Mouse (Mus musculus) liver, embryonic 16.5 days (tissue): ENCODE results near the gene Rgs3. TPM values are rescaled to one million over a fixed set of nuclear protein-coding genes. Genes with fewer than 3 reads are reported as not detected.

Experiments used
- ATAC-seq: fragments of 200-750 bp; cut with Nextera tagmentation; 2 replicates; pipeline ENCODE4 v1.8.0; 2017; ENCODE audit warnings: low read depth, mild to moderate bottlenecking, moderate number of reproducible peaks, moderate library complexity
- H3K27ac ChIP-seq: fragments of 300-500 bp; sonication (generic); 2 replicates; pipeline ENCODE4 v1.5.1; 2014; ENCODE audit warnings: mild to moderate bottlenecking, low read length
- H3K27me3 ChIP-seq: fragments of 300-500 bp; sonication (generic); 2 replicates; pipeline ENCODE4 v1.6.1; 2014; ENCODE audit warnings: low read depth, low read length, mixed read lengths; ENCODE audit not compliant: control insufficient read depth, insufficient read depth
- H3K36me3 ChIP-seq: fragments of 300-500 bp; sonication (generic); 2 replicates; pipeline ENCODE4 v1.6.1; 2014; ENCODE audit warnings: mild to moderate bottlenecking; ENCODE audit not compliant: control insufficient read depth, insufficient read depth
- H3K4me1 ChIP-seq: fragments of 300-500 bp; sonication (generic); 2 replicates; pipeline ENCODE4 v1.6.1; 2014; ENCODE audit warnings: low read depth, low read length, mixed read lengths; ENCODE audit not compliant: control insufficient read depth
- H3K4me2 ChIP-seq: fragments of 300-500 bp; sonication (generic); 2 replicates; pipeline ENCODE4 v1.6.1; 2014; ENCODE audit warnings: low read depth, low read length, mixed read lengths
- H3K4me3 ChIP-seq: fragments of 300-500 bp; sonication (generic); 2 replicates; pipeline ENCODE4 v1.5.1; 2014; ENCODE audit warnings: low read depth, mild to moderate bottlenecking, low read length
- H3K9ac ChIP-seq: fragments of 300-500 bp; sonication (generic); 2 replicates; pipeline ENCODE4 v1.6.1; 2014; ENCODE audit warnings: low read depth, low read length
- H3K9me3 ChIP-seq: fragments of 300-500 bp; sonication (generic); replicated peaks from 2 replicates; pipeline ENCODE4 v1.6.1; 2016; ENCODE audit warnings: low read length; ENCODE audit not compliant: control insufficient read depth
- WGBS: fragments of 180-500 bp; shearing (Covaris S2); extraction: QIAGEN DNeasy Blood & Tissue Kit; methylation state at CpG from one replicate; pipeline ENCODE4 v1.1.7; 2014; ENCODE audit not compliant: insufficient replicate concordance; 5-methylcytosine and 5-hydroxymethylcytosine counted together
- polyA plus RNA-seq: library from polyadenylated mRNA; unstranded; fragments of >200 nt; fragmentation: Nextera tagmentation; extraction: Ambion mirVana; gene quantifications from 2 replicates; pipeline ENCODE4 v1.2.1, GENCODE M21; 2015

Rgs3 gene
- polyA plus RNA-seq, 1 experiment from 2014 or later, result 7.0 TPM

- H3K4me1 ChIP-seq, result no peaks in the 10 kb centered on the region; the same call in 1 of the 2 replicates
- no peaks in the 10 kb centered on the region for H3K36me3 ChIP-seq
- H3K27me3 ChIP-seq, result no peaks in the 10 kb centered on the region
- H3K4me2 ChIP-seq, result no peak overlapping the region
- no peak overlapping the region for H3K27ac ChIP-seq
- ATAC-seq, result no peak
- no peaks in the 10 kb centered on the region for H3K9me3 ChIP-seq
- WGBS, result 45% methylated on average over 15 of the region's 15 CpGs
- no peak overlapping the region for H3K9ac ChIP-seq
- H3K4me3 ChIP-seq, result no peak overlapping the region
Measured at GRCm38 (mm10) chr4:62626228-62627026, 66.8 kb downstream of the Rgs3 start.

GRCm38 (mm10) chr4:62627331-62627730 lies 67.7 kb downstream of the Rgs3 start:
- H3K27me3 ChIP-seq, result no peaks in the 10 kb centered on the region
- H3K4me3 ChIP-seq, result no peak overlapping the region
- no peaks in the 10 kb centered on the region; the same call in 1 of the 2 replicates for H3K4me1 ChIP-seq
- no peaks in the 10 kb centered on the region for H3K36me3 ChIP-seq
- H3K4me2 ChIP-seq, result no peak overlapping the region
- no peak for ATAC-seq
- no peaks in the 10 kb centered on the region for H3K9me3 ChIP-seq
- 50% methylated on average over 4 of the region's 4 CpGs for WGBS
- no peak overlapping the region for H3K9ac ChIP-seq
- H3K27ac ChIP-seq, result no peak overlapping the region

GRCm38 (mm10) chr4:62628547-62628946 lies 68.9 kb downstream of the Rgs3 start:
- H3K4me3 ChIP-seq, result no peak overlapping the region
- H3K4me2 ChIP-seq, result no peak overlapping the region
- no peaks in the 10 kb centered on the region for H3K9me3 ChIP-seq
- H3K27ac ChIP-seq, result no peak overlapping the region
- WGBS, result 73% methylated on average over 7 of the region's 7 CpGs
- no peak overlapping the region for H3K9ac ChIP-seq
- no peaks in the 10 kb centered on the region for H3K27me3 ChIP-seq
- ATAC-seq, result no peak
- H3K36me3 ChIP-seq, result no peaks in the 10 kb centered on the region
- H3K4me1 ChIP-seq, result no peaks in the 10 kb centered on the region; the same call in 1 of the 2 replicates

GRCm38 (mm10) chr4:62629461-62629860 lies 69.8 kb downstream of the Rgs3 start:
- 21% methylated on average over 9 of the region's 9 CpGs for WGBS
- Histone ChIP-seq H3K4me1 (no peaks in the 10 kb centered on the region; the same call in 1 of the 2 replicates), H3K27me3 (no peaks in the 10 kb centered on the region), H3K36me3 (no peaks in the 10 kb centered on the region), H3K4me2 (no peak overlapping the region), H3K4me3 (no peak overlapping the region), H3K27ac (peak overlapping the region; percentile 63), H3K9me3 (no peaks in the 10 kb centered on the region), H3K9ac (no peak overlapping the region)
- peak; percentile 20; the same call in 1 of the 2 replicates for ATAC-seq

- Histone ChIP-seq H3K27ac (peak overlapping the region; percentile 63), H3K9ac (no peak overlapping the region), H3K4me2 (peak overlapping the region; percentile 13; the same call in 1 of the 2 replicates), H3K27me3 (no peaks in the 10 kb centered on the region), H3K4me3 (no peak overlapping the region), H3K4me1 (peaks cover 2% of the 10 kb centered on the region), H3K36me3 (no peaks in the 10 kb centered on the region), H3K9me3 (no peaks in the 10 kb centered on the region)
- no peak; the same call in 1 of the 2 replicates for ATAC-seq
- WGBS, result 22% methylated on average over 4 of the region's 4 CpGs
Measured at GRCm38 (mm10) chr4:62629905-62630304, 70.3 kb downstream of the Rgs3 start.

- Histone ChIP-seq H3K4me1 (peaks cover 9% of the 10 kb centered on the region), H3K36me3 (no peaks in the 10 kb centered on the region), H3K27me3 (no peaks in the 10 kb centered on the region), H3K27ac (no peak overlapping the region), H3K4me3 (no peak overlapping the region), H3K9ac (no peak overlapping the region), H3K4me2 (no peak overlapping the region), H3K9me3 (no peaks in the 10 kb centered on the region)
- no peak for ATAC-seq
- WGBS, result 67% methylated on average over 4 of the region's 4 CpGs
Measured at GRCm38 (mm10) chr4:62633243-62633642, 73.6 kb downstream of the Rgs3 start.

GRCm38 (mm10) chr4:62634054-62634591 lies 74.5 kb downstream of the Rgs3 start:
- Histone ChIP-seq H3K9me3 (no peaks in the 10 kb centered on the region), H3K36me3 (no peaks in the 10 kb centered on the region), H3K4me3 (no peak overlapping the region), H3K27me3 (no peaks in the 10 kb centered on the region), H3K27ac (peak overlapping the region; percentile 10; the same call in 1 of the 2 replicates), H3K4me1 (peaks cover 9% of the 10 kb centered on the region), H3K9ac (no peak overlapping the region), H3K4me2 (no peak overlapping the region)
- 25% methylated on average over 13 of the region's 13 CpGs for WGBS
- ATAC-seq, result peak; percentile 38

GRCm38 (mm10) chr4:62634840-62635239 lies 75.2 kb downstream of the Rgs3 start:
- H3K9me3 ChIP-seq, result no peaks in the 10 kb centered on the region

GRCm38 (mm10) chr4:62636047-62636446 lies 76.4 kb downstream of the Rgs3 start:
- H3K4me1 ChIP-seq, result peaks cover 12% of the 10 kb centered on the region
- no peaks in the 10 kb centered on the region for H3K27me3 ChIP-seq
- H3K36me3 ChIP-seq, result no peaks in the 10 kb centered on the region
- H3K9ac ChIP-seq, result no peak overlapping the region
- no peak for ATAC-seq
- no peak overlapping the region for H3K4me3 ChIP-seq
- no peak overlapping the region for H3K4me2 ChIP-seq
- WGBS, result 68% methylated on average over 6 of the region's 6 CpGs
- H3K27ac ChIP-seq, result no peak overlapping the region
- no peaks in the 10 kb centered on the region for H3K9me3 ChIP-seq

More at GRCm38 (mm10) chr4:62634840-62635239, 75.2 kb downstream of the Rgs3 start:
- Histone ChIP-seq H3K4me1 (peaks cover 9% of the 10 kb centered on the region), H3K4me2 (no peak overlapping the region), H3K9ac (no peak overlapping the region), H3K27me3 (no peaks in the 10 kb centered on the region), H3K4me3 (no peak overlapping the region), H3K36me3 (no peaks in the 10 kb centered on the region), H3K27ac (no peak overlapping the region)
- ATAC-seq, result peak; percentile 71
- WGBS, result 32% methylated on average over 2 of the region's 2 CpGs
